Mouse (Mus musculus) heart, postnatal 0 days (tissue): ENCODE results near the gene Gm9887. TPM values are rescaled to one million over a fixed set of nuclear protein-coding genes. Genes with fewer than 3 reads are reported as not detected.

Source experiments
- ATAC-seq: fragments of 200-750 bp; cut with Nextera tagmentation; 2 replicates; pipeline ENCODE4 v1.8.0; 2017; ENCODE audit warnings: low read depth, moderate number of reproducible peaks, moderate library complexity; ENCODE audit not compliant: insufficient read depth
- DNase-seq: peaks from one replicate; pipeline ENCODE4 v3.0.0-alpha.2; 2016; ENCODE audit warnings: low spot score
- H3K27ac ChIP-seq: fragments of 300-500 bp; sonication (generic); 2 replicates; pipeline ENCODE4 v1.5.1; 2014; ENCODE audit warnings: low read depth, mild to moderate bottlenecking
- H3K27me3 ChIP-seq: fragments of 300-500 bp; sonication (generic); 2 replicates; pipeline ENCODE4 v1.6.1; 2014; ENCODE audit warnings: low read length, mixed read lengths; ENCODE audit not compliant: control insufficient read depth, insufficient read depth
- H3K36me3 ChIP-seq: fragments of 300-500 bp; sonication (generic); replicated peaks from 2 replicates; pipeline ENCODE4 v1.6.1; 2014; ENCODE audit warnings: low read length, mixed read lengths; ENCODE audit not compliant: control insufficient read depth, insufficient read depth
- H3K4me1 ChIP-seq: fragments of 300-500 bp; sonication (generic); 2 replicates; pipeline ENCODE4 v1.6.1; 2014; ENCODE audit warnings: antibody characterized with exemption; ENCODE audit not compliant: control insufficient read depth, insufficient read depth
- H3K4me2 ChIP-seq: fragments of 300-500 bp; sonication (generic); 2 replicates; pipeline ENCODE4 v1.6.1; 2014; ENCODE audit warnings: low read depth, mild to moderate bottlenecking, low read length, moderate library complexity
- H3K4me3 ChIP-seq: fragments of 300-500 bp; sonication (generic); 2 replicates; pipeline ENCODE4 v1.5.1; 2014; ENCODE audit warnings: low read depth, low read length
- H3K9ac ChIP-seq: fragments of 300-500 bp; sonication (generic); replicated peaks from 2 replicates; pipeline ENCODE4 v1.6.1; 2014; ENCODE audit warnings: low read depth, low read length, mixed read lengths
- H3K9me3 ChIP-seq: fragments of 300-500 bp; sonication (generic); replicated peaks from 2 replicates; pipeline ENCODE4 v1.6.1; 2016; ENCODE audit warnings: low read length; ENCODE audit not compliant: control insufficient read depth
- CTCF ChIP-seq: IDR thresholded peaks from 2 replicates; pipeline ENCODE4 v1.5.1; 2016; ENCODE audit warnings: antibody characterized with exemption, control low read depth, low read depth
- EP300 ChIP-seq: IDR thresholded peaks from 2 replicates; pipeline ENCODE4 v1.6.1; 2016; ENCODE audit warnings: antibody characterized with exemption, low read depth
- WGBS: fragments of 180-500 bp; shearing (Covaris S2); extraction: QIAGEN DNeasy Blood & Tissue Kit; methylation state at CpG from one replicate; pipeline ENCODE4 v1.1.7; 2014; 5-methylcytosine and 5-hydroxymethylcytosine counted together
- polyA plus RNA-seq: library from polyadenylated mRNA; unstranded; fragments of >200 nt; fragmentation: Nextera tagmentation; extraction: Ambion mirVana; gene quantifications from 2 replicates; pipeline ENCODE4 v1.2.1, GENCODE M21; 2015
- total RNA-seq: library from RNA; depleted of rRNA; stranded (reverse); fragments of >200 nt; gene quantifications from 2 replicates; pipeline ENCODE4 v1.2.3, GENCODE M21; 2014; ENCODE audit warnings: low replicate concordance

The Gm9887 gene
- total and polyA plus RNA-seq, 2 experiments from 2014 or later = 1.9 TPM; not detected in 1

GRCm38 (mm10) chr12:69417701-69418291 is 45.5 kb upstream of the Gm9887 start:
- WGBS = 49% methylated on average over 9 of the region's 9 CpGs
- TF ChIP-seq EP300 (no peak), CTCF (no peak)
- Histone ChIP-seq H3K4me2 (no peak overlapping the region), H3K9ac (no peak overlapping the region), H3K36me3 (no peaks in the 10 kb centered on the region), H3K27me3 (no peaks in the 10 kb centered on the region), H3K4me1 (no peaks in the 10 kb centered on the region), H3K4me3 (no peak overlapping the region), H3K9me3 (no peaks in the 10 kb centered on the region), H3K27ac (no peak overlapping the region)
- DNase-seq (no peak), ATAC-seq (no peak)

- Histone ChIP-seq H3K27me3 (no peaks in the 10 kb centered on the region), H3K4me3 (no peak overlapping the region), H3K27ac (no peak overlapping the region), H3K9ac (no peak overlapping the region), H3K9me3 (no peaks in the 10 kb centered on the region), H3K4me1 (no peaks in the 10 kb centered on the region), H3K36me3 (no peaks in the 10 kb centered on the region), H3K4me2 (no peak overlapping the region)
- WGBS = 56% methylated on average over 7 of the region's 7 CpGs
- ATAC-seq (no peak), DNase-seq (no peak)
- no peak for TF ChIP-seq EP300
Measured at GRCm38 (mm10) chr12:69416793-69417192, 44.5 kb upstream of the Gm9887 start.

- Histone ChIP-seq H3K4me1 (no peaks in the 10 kb centered on the region), H3K27ac (no peak overlapping the region), H3K4me2 (no peak overlapping the region), H3K27me3 (no peaks in the 10 kb centered on the region), H3K36me3 (no peaks in the 10 kb centered on the region), H3K9ac (no peak overlapping the region), H3K4me3 (no peak overlapping the region), H3K9me3 (no peaks in the 10 kb centered on the region)
- DNase-seq (no peak), ATAC-seq (no peak)
- 55% methylated on average over 4 of the region's 4 CpGs for WGBS
- TF ChIP-seq CTCF (no peak), EP300 (no peak)
Measured at GRCm38 (mm10) chr12:69414826-69415572, 42.7 kb upstream of the Gm9887 start.

GRCm38 (mm10) chr12:69413303-69413702 is 41.0 kb upstream of the Gm9887 start:
- no peaks in the 10 kb centered on the region for H3K9me3 ChIP-seq
- no peaks in the 10 kb centered on the region for H3K27me3 ChIP-seq
- no peaks in the 10 kb centered on the region for H3K4me1 ChIP-seq
- H3K4me2 ChIP-seq = no peak overlapping the region
- no peak overlapping the region for H3K4me3 ChIP-seq
- WGBS = 52% methylated on average over 3 of the region's 3 CpGs
- TF ChIP-seq EP300 (no peak), CTCF (no peak)
- no peak for ATAC-seq
- H3K27ac ChIP-seq = no peak overlapping the region
- no peaks in the 10 kb centered on the region for H3K36me3 ChIP-seq
- no peak overlapping the region for H3K9ac ChIP-seq
- DNase-seq = no peak

- Histone ChIP-seq H3K27ac (no peak overlapping the region), H3K9me3 (no peaks in the 10 kb centered on the region), H3K4me3 (no peak overlapping the region), H3K4me2 (no peak overlapping the region), H3K27me3 (no peaks in the 10 kb centered on the region), H3K4me1 (no peaks in the 10 kb centered on the region), H3K9ac (no peak overlapping the region), H3K36me3 (no peaks in the 10 kb centered on the region)
- DNase-seq (no peak), ATAC-seq (no peak)
- WGBS = 48% methylated on average over 4 of the region's 4 CpGs
- TF ChIP-seq CTCF (no peak), EP300 (no peak)
Measured at GRCm38 (mm10) chr12:69411936-69412335, 39.7 kb upstream of the Gm9887 start.
